Mouse (Mus musculus) right cerebral cortex, postnatal 14 days (tissue): Measurements from ENCODE around the gene Mybpc1.

Experiments used
- DNase-seq: peaks from one replicate; pipeline ENCODE4 v3.0.0; 2022

Mybpc1 gene

DNA sequence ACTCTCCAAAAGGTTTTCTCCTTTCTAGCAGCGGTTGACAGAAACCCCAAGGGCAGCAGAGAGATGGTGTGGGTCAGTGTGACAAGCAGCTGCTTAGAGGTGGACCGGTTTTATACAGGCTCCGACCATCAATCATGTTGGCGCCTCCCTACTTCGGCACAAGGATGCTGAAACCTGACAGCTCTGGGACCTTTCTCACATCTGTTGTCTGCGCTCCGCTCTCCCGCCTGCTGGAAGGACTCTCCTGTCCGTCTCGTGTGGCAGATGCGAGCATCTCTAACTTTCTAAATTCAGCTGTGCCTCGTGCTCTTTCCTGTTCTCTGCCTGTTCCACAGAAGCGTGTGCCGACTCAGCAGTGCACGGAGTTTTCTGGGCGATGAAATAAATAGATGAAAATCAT lies at the start of gene Mybpc1:
Gene Mybpc1, minus strand, starts transcription at position 210 of the 400 bp plus-strand sequence.
- no peak for DNase-seq

DNA sequence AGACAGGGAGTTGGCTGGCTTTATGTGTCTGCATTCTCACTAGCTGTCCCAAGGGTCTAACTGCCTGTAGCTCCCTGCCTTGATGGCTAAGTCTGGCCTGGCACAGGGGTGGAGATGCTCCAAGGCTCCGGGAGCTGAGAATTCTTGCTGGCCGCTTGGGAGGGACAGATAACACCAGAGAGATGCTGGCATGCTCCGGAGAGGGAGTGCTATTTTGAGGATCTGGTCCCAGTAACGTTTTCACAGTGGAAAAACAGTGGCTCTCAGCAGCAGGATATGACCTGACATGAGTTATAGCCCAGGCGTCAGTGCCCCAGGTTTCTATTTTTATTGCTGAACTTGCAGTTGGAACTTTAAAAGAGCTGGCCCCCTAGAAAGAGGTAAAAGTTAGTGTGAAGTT lies 40.5 kb upstream of the Mybpc1 start:
- no peak for DNase-seq

DNA sequence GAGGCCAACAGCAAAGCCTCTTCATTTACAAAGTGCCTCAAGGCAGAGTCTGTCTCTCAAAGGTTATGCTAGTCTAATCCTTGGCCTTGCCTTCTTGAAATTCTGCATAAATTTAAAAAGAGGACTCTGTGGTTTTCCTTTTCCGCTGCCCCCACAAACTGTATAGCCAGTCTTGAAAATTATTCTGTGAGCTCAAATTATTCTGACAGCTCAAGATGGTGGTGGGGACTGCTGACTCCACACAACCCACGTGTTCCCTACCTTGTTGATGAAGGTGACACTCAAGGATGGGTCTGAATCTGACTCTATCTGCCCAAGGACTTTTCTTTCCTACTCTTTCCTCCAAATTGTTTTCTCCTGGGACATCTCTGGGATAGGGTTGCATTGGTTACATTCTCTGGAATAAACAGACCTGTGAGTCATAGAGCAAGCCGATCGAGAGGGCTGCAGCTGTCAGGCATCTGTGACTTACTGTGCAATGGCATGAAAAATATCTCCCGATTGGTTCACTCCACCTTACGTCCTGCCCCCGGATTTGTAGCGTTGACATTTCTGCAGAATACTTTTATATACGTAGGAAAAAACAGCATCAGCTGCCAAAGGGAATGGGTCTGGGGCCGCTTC lies 26.5 kb upstream of the Mybpc1 start:
- DNase-seq: no peak

DNA sequence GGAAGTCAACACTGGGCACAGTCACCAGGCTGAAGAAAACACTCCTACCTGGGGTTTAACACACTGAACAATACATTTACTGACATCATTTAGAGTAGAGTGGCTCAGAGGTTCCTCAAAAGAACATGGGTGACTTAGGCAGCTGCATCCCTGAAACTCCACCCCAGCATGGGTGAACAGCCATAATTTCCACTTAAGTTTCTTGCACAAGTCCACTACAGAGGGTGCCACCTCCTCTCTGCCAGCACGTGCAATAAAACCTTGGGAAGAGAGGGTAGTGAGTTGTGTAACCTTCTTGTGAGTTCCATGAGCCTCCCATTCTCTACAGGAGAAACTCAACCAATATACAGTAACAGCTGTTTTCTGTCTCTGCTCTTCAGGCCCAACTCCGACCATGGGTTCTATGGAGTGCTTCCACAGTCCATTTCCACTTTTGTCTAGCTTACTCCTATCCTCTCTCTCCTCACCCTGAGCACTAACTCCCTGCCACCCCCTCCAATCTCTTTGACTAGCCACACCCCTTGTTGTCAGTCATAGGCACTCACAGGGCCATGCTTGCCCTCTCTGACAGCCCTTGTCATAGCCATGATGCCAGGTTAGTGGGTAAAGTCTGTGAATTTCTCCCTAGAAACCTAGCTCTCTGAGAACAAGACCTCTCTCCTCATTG lies 25.8 kb upstream of the Mybpc1 start:
- DNase-seq: no peak

DNA sequence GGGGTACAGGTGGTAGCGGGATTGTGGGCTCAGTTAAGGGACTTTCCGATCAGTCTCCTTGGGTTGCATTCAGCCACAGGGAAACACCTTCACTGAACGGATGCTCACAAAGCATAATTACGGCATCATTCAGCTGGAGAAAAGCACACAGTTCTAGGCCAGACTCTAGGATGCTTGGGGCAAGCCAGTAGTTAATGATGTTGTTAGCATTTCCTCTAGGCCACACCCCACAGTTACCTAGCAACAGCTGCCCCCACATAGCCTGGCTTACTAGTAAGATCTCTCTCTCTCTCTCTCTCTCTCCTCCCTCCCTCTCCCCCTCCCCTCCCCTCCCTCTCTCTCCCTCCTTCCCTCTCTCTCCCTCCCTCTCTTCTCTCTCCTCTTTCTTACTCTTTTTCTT lies 22.1 kb upstream of the Mybpc1 start:
- peak; percentile 12 for DNase-seq

DNA sequence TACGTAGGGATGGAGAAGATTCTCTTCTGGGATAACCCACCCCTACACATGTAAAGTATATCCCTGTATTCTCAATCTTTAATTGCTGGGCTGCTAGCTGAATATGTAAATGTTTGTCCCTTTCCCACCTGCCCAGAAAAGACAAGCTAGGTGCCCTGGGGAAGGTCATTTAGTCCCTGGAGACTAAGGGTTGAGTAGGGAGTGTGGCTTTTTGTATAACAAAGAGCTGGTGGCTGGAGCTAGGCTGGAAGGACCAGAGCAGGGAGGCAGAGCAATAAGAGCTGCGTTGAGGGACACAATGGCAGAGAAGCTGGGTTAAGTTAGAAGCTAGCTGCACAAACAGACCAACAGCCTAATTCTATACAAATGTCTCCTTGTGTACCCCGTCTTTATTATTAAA lies 21.2 kb upstream of the Mybpc1 start:
- DNase-seq: no peak

DNA sequence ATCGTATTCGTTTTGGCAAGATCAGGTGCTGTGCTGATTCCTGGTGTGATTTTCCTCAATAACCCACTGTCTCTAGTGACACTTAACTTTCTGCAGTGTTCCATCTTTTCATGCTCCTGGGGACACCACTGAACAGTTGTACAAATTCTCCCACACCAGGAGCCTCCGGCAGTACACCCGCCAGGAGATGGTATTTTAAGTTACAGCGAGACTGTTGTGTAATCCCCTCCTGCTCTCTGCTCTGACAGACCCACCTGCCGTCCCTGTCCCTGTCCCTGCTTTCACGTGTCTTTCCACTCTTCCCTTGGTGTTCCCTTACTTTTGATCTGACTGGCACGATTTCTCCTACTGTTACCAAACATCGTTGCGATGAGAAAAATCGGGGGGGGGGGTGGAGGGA lies 19.3 kb upstream of the Mybpc1 start:
- DNase-seq: no peak

DNA sequence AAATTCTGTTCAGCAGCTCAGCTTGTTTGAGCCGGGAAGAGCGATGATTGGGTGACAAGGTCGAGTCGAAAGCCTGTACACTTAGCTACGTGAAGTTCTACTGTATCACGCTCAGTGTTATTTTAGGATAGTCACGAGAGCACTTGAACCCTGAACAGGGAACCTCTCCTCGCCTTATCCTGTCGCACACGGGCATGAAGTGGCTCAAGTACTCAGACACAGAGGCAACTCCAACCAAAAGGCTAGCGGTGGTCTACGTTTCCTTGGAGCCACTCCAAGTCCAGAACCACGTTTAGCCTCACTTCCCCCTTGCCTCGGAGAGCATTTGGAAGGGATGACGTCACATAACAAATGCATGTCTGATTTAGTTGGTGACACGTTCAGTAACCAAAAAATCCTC lies 17.7 kb upstream of the Mybpc1 start:
- DNase-seq: peak; percentile 18

DNA sequence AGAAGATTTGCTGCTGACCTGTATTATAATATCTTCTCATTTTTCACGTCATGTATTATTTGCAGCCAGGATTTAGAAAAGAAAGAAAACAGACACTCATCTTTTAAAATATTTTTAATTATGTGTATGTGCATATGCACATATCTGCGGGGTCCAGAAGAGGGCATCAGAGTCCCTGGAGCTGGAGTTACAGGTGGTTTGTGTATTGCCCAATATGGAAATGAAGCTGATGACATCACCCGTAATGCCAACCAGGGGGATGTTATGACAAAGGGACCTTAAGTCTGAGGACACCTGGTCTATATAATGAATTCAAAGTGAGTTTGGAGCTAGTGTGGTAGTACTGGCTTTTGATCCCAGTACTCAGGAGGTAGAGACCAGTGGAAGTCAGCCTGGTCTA lies 15.9 kb upstream of the Mybpc1 start:
- DNase-seq: no peak

DNA sequence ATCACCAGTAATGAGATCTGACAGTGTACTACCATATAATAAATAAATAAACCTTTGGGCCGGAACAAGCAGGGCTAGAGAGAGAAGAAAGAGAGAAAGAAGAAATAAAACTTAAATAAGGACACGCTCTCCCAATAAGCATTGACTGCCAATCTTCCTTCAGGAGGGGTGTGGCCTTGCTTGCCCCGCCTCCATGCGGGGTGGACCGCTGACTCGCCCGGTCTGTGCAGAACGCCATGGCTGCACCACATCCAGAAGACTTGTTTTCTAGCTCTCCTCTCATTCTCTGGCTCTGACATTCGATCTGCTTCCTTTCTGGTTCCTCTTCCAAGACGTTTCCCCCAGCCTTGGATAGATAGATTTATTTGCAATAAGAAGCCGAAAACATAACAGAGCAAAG lies 8.1 kb upstream of the Mybpc1 start:
- no peak for DNase-seq

DNA sequence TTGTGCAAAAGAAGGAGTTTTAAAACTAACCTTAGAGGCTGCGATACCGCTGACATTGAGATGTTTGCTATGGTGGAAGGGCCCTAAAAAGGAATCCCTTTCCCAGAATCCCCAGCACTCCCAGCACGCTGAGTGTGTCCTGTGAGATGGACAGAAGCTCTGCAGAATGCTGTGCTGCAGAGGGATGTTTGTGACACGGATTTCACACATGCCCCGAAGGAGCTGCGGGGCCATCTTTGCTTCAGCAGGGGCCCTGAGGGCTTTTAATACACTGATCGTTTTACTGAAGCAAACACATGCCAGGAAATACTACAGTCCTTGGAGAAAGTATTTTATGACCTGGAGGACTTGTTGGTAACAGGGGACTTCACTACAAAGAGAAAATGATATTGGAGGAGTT lies 1.7 kb upstream of the Mybpc1 start:
- no peak for DNase-seq

DNA sequence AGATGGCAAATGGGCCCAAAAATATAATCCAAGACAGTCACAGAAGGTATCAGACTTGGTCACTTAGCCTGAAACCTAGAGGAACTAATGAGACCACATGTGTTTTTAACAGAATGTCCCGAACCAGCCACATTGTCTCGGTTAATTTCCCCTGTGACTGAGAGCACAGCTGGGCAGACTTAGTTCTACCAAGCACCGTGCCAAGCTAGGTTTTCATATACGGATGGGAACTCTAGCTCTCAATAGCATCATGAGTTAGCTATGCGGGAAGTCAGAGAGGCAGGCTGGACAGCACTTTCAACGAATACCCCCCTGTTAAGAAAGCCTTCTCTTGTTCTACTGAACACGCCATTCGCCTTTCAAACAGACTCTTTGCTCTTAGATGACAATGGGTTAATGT lies 1.1 kb upstream of the Mybpc1 start:
- no peak for DNase-seq

DNA sequence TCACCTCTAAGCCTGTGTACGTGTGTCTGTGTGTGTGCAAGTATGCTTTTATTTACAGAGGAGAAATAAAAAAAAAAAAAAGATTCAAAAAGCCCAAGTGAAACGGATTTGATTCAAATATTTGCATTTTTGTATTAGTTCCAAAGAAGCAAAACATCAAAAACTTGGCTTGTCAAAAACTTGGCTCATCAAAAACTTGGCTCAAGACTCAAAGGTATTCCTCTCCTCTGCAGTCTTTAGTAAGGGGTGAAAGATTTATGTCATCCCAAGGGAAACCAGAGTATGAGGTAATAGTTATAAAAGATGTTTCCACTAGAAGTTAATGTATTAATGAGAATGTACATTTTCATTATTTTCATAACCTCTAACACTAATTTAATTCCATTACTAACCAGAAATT lies 1.2 kb downstream of the Mybpc1 start:
- DNase-seq: no peak

DNA sequence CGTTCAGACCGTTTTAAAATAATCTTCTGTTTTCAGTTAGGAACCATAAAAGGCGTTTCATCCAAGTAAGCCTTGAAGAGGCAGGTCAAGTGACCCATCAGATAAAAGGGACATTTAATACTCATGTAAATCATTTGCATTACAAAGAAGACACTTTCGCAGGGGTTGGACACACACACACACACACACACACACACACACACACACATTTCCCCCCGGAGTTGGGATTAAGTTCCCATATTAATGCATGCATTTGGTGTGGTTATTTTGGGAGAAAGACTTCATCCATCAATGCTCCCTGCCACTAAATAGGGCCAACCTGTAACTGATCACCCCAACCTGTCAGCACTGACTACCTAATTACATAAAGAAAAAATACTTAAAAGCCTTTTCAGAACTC lies 1.7 kb downstream of the Mybpc1 start:
- no peak for DNase-seq

DNA sequence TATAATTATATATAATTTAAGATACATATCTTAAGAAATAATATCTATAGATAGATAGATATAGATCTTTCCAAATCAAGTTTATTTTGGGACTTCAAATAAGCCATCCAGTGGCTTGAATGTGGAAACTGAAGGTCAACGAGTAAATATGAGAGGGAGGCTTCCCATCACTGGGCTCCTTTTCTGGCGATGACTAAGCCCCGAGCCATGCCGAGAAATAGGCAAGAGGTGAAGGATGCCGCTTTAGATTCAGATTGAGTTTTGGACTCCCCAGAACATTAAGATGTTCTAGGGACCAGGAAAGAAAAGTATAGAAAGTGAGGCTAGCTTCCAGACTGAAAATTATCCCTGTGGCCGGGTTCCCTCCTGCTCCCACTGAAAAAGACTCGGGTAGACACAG lies 4.4 kb downstream of the Mybpc1 start:
- no peak for DNase-seq

DNA sequence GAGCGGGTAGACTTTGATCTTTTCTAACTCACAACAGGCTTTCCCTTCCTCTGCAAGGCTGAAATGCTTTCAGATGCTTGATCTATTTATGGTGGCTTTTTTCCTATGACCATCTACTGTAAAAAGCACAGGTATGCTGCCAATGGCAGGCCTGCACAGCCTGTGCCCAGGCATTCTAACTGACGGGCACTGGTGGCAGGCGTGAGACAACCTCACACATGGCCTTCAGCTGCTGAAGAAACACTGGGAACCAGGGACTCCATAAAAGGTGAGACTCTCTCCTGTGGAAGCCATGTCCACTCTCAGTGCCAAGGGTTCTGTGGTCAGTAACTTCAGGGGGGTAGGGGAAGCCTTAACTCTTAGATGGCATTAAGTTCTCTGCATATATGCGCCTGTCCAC lies 12.6 kb downstream of the Mybpc1 start:
- no peak for DNase-seq

DNA sequence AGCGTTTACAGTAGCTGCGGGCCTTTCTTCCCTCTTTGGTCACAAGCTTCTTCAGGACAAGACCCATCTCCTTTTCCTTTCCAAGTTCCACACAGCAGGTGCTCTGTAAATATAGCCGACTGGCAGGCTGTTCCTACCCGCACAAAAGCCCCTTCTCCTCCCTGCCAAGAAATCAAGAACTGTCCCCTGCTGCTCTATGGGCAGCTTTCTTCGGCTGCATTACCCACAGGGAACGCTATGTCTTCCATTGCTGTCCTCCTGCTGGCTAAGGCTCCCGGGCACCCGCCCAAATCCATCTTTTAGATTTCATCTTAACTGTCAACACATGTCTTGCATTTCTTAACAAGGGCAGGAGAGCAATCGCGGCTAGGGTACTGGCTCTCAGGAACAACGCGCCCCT lies 13.9 kb downstream of the Mybpc1 start:
- DNase-seq: peak; percentile 52

DNA sequence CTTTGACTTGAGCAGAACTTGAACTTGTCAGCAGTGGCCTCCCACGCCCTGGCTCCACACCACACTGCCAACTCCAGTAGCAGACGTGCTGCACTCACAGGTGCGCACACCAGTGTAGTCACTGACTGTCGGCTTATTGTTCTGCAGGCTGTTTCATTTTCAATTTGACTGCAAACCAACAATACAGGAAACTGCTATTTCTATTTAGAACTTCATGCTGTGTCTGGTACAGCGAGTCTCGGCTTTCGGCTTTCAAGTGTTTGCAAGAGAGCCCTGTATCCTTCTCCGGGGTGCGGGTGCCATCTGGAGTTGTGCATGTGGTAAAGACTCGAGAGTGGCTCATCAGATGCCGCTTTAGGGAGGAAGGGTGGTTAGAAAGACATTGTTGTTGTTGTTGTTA lies 20.5 kb downstream of the Mybpc1 start:
- DNase-seq: peak; percentile 16

DNA sequence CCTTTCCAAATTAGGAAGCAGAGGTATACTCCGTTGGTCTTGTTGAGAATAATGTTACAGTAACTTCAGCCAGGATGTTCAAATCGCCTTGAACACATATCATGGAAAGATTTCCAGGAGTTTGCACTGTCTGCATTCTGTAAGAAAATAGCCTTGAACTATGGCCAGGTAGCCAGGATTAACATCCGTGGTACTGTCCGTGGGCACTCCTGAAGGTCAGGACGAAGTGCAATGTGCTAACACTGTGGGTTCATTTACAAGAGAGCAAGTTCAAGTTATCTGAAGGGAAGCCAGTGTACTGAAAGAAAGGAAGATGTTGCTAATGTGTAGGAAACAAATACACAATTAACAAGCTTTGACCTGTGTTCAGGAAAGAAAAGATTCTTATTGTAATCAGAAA lies 24.2 kb downstream of the Mybpc1 start:
- DNase-seq: no peak

DNA sequence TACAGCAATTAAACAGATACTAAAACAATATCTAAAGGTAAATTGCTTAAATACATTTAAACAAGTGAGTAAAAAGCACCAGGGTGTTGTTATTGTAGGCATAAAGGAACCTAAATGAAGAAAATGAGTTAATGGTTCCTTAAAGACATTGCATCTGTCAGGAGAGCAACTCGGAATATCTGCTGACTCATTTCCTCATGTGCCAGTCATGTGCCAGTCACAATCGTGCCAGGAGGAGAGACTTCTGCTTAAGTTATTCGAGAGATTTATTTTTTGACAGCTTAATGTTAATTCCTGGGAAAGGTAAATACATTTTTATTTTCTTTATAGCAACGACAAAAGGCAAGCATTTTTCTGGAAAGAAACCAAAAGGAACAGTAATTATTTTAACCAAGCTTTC lies 26.3 kb downstream of the Mybpc1 start:
- DNase-seq: no peak

DNA sequence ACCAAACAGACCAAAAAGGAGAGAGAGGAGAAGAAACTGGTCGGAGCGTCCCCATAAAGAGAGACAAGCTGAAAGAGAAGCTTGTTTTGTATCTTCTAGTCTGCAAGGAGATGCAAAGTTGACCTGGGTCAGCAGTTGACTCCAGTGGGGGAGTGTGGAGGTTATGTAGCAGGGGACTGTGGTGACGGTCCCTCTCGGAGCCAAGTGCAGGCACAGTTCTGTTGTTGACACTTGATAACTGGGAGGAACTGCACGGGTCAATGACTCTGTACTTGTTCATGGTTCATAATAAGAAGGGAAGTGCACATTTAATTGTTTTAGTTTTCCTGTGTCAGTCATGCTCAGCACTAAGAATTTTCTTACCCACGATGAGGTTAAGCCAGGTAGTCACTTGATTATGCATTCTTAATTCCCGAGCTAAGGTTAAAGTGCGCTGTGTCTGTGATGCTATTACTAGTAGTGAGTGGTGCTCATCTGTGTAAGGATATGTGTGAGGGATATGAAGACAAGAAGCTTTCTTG lies 30.8 kb downstream of the Mybpc1 start:
- no peak for DNase-seq

DNA sequence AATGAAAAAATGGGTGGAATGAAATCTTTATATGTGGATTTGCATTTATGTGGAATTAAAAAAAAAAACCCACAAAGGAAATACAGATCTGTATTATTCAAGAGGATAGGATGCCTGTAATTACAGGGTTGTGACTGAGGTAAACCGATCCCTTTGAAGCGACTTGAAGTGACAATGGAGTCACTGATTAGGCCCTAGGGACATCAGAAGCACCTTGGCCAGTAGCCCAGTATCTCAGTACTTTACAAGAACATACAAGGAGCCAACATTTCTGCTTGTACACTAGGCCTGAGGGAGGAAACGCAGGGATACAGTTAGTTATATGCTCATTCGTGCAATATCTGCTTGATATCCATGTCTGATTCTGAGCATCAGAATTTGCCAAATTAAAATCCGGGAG lies 32.8 kb downstream of the Mybpc1 start:
- no peak for DNase-seq

DNA sequence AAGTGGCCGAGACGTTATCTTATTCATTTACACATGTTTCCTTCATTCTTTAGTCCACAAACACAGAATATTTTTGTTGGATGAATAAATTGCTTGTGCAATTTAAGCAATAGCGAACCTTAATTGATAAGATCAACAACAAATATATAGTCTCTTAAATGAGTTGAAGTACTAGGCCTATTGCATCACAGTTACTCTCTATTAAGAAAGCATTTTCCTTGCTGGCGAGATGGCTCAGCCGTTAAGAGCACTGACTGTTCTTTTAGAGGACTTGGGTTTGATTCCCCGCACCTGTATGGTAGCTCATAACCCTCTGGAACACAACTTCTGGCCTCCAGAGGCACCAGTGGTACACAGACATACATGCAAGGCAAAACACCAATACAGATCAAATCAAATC lies 47.9 kb downstream of the Mybpc1 start:
- DNase-seq: no peak

DNA sequence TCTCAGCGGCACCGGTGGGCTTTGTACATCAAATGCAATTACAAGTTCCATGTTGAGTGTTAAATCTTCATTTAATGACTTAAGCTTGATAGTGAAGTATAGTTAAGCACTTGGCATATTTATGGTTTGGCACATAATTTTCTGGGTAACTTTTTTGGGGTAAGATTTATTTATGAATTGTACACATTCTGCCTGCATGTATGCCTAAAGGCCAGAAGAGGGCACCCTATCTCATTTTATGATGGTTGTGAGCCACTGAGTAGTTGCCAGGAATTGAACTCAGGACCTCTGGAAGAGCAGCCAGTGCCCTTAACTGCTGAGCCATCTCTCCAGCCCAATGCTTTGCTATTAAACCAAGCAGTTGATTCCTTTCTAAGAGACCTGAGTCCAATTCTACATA lies 52.2 kb downstream of the Mybpc1 start:
- no peak for DNase-seq

DNA sequence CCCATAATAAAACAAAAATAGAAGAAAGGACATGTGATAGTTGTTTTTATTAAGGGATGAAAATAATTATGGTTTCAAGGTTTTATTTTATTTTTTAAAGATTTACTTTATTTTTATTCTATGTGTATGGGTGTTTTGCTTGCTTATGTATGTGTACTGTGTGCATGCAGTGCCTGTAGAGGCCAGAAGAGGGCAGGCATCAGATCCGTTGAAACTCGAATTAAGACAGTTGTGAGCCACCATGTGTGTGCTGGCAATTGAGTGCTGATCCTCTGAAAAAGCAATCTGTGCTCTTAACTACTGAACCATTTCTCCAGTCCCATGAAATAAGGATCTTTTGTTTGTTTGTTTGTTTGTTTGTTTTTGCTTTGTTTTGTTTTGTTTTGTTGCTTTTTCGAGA lies 54.7 kb downstream of the Mybpc1 start:
- no peak for DNase-seq
